Mouse (Mus musculus): Measurements from ENCODE around the gene Ldlrad2.

GRCm38 (mm10) chr4:137556673-137557210 lies 17.6 kb downstream of the Ldlrad2 start:
- TF ChIP-seq POLR2A (IDR thresholded peaks at IDR 0.05; ENCODE audit: borderline replicate concordance, control insufficient read depth, low read depth, low read length) = no peak
- no peak for TF ChIP-seq CTCF (IDR thresholded peaks at IDR 0.05; ENCODE audit: control insufficient read depth, insufficient read depth, low read length)
